Mouse (Mus musculus) MEL-GATA-1-ER (cell line): Measurements from ENCODE around the gene Nfam1.
A peak's percentile ranks its signal among the peaks of the same experiment; 100 is the strongest.

ENCODE experiments used
- DNase-seq: peaks from one replicate; pipeline ENCODE4 v3.0.0-alpha.2; 2012; ENCODE audit warnings: low read depth; ENCODE audit errors: extremely low read depth

Nfam1 gene

DNA sequence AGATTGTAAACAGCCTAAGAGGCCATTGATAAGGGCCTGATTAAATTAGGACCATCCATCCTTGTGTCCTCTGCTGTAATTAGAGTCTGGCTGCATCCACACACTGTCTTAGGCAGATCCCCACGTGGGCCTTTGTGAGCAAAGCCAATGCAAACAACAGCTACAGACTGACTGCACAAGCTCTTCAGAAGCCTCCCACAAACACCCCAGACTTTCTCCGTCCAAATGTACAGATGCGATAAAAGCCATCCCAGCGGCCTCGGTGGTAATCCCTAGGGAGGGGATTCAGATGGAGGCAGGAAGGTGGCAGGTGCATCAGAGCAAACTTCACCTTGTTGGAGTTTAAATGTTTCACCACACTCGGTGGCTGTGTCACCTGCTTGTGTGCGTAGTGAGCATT lies 37.9 kb downstream of the Nfam1 start:
- no peak for DNase-seq

DNA sequence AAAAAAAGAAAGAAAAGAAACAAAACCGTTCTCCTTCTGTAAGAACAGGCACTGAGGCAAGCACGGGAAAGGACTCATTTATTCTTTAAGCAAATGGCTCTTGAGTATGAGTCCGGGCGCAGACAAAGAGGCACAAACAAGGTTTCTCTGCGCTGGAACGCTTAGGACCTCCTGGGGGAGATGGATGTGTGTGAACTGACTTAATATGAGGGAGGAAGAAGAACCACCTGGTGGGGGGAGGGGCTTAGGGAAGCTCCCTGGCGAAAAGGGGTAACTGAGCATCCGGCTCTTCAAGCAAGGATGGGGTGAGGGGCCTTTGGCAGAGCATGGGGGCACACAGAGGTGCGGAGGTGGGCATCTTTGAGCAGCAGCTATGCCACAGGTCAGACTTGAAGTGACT lies 40.2 kb downstream of the Nfam1 start:
- DNase-seq, result no peak

DNA sequence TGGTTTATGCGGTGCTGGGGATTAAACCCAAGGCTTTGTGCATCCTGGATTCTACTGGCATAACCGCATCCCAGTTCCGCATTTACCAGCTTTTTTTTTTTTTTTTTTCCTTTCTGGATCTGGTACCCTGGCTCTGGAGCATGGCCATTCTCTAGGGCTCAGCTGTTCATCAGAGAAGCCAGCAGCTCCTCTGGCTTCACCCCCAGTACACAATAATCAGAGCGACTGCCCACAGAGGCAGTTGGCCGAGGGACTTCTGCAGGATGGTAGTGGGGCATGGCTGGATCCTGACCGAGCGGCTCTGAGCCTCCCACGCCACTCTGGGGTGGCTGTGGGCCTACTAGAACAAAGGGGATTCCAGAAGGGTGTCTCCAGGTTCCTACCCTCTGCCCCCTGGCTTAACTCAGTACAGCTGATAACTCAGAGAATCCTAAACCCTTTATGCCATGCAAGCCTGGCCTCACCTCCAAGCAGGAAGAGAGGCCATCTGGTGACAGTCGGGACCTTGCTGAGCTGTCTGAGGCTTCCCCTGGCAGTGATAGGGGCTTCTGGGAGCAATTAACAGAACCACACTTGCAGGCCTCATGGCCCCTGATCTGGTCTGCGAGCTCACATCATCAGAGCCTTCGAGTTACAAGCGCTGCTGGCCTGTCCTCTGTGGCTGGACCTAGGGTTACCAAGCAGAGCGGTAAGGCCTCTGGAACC lies 40.9 kb downstream of the Nfam1 start:
- no peak for DNase-seq

DNA sequence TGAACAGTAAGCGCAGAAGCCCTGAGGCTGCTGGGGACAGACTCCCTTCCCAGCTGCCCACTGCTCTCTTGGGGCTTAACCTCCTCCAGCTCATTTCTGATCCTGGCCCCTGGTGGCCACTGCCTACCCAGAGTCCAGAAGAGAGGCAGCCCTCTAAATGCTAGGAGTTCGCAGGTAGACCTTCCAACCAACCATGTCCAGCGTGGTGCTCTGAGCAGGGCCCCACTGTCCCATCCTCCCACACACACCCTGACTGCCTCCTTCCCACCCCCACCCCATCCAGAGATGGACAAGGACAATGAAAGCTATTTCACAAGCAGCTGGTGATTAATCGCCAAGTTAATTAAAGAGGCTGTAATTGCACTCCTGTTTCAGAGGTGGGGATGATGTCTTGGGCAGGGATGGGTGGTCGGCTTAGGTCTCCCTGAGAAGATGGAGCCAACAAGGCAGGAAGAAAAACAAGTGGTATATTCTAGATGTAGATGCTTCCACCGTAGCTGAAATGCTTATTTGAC lies 43.9 kb downstream of the Nfam1 start:
- no peak for DNase-seq

DNA sequence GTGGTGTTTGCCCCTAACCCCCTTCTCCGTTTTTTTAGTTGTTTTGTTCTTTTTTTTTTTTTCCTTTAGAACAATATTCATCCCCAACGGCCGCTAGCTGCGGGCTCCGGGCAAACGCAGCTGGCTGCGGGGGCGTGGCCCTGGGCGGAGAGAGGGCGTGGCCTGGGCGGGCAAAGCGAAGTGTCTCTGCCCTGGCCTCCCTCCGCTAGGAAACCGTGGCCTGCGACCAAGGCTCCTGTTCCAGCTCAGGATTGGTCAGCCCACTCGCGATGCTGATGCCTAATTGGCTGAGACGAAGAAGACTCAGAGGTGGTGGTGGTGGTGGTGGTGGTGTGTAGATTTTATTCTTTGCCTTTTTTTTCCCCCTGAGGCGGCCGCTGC lies 45.4 kb downstream of the Nfam1 start, which contains the start of gene Tcf20:
Gene Tcf20 (minus strand): TSS at position 141 of the 381 bp plus-strand sequence.
- DNase-seq, result peak; percentile 85

DNA sequence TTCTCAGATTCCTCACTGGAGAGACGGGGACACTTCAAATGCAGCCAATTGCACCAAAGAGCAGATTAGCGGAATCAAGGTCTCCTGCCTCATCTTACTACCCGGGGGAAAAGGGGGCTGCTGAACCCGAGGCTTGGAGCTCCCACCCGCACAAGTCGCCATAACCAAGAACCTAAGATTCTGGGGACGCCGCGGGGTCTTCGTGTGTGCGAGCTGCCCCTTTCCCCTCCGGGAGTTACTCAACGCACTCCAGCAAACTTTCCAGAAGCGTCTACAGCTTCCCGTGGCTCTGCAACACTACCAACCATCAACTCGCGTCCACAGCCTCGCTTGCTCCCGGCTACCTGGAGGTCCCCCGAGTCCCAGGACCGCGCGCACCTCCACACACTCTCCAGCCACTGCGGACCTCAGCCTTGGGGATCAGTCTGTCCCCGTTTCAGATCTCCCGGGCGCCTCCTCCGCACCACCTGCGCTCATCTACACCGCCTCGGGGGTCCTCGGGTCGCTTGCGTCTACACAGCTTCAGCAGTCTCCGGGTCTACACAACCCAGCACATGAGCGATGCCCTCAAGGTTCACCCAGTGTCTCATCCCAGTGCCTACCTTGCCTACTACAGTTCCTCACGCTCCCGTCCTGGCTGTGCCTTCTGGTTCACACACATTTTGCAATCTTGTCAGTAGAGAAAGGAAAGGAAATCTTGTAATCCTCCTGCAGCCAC lies 45.9 kb downstream of the Nfam1 start:
- DNase-seq, result peak; percentile 24

DNA sequence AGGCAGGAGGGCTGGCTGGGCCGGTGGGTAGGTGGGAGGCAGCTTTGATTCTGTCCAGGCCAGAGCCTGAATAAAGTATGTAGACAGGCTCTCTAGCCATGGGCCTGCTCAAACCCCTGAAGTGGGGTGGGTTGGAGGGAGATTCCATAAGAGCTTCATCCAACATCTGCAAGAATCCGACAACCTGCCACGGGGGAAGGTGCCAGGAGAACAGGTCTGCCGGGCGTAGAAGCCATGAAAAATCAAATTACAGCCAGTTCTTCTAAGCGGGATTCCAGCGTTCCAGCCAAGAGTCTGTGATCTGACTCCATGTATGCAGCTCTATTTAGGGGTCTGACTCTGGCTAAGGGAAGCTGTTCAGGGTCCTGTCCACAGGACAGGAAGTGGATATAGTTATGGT lies 48.5 kb downstream of the Nfam1 start:
- no peak for DNase-seq

DNA sequence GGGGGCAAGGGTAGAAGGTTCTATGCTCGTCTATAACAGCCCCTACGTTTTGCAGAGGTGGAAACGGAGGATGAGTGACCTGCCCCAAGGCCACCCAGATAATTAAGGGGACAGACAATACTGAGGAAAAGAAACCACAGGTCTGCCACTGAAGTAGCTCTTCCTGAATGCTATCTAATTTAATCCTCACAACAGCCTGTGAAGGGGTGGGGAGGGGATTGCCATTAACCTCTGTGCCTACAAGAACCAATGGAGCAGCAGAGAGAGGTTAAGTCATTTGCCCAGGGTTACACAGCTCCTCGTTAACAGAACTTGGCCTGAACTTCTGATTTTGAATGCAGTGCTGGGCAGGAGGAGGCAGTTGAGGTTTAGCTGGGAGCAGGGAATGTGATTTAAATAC lies 49.0 kb downstream of the Nfam1 start:
- no peak for DNase-seq

DNA sequence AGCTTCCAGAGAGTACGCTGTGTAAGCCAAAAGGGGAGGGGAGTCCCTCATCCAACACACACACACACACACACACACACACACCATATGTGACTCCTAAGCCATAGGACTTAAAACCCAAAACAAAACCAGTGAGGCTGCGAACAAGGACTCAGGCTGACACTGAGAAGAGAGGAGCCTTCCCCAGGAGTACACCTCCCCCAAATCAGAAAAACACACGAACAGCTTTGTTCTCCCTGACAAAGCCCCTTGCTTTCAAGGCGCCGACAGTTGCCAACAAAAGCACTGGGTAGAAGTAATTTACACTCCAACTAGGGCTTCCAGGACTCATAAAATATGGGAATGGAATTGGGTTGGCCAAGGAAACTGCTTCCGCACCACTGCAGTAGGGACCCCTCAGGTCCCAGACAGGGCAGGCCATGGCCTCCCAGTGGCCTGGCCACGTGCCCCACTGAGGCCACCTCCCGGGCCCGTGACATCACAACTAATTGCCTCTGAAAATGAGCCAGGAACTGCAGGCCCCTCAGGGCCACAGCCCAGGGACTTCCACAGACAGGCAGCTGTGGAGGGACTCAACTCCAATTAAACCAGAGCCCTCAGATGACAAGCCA lies 49.6 kb downstream of the Nfam1 start:
- DNase-seq, result no peak

DNA sequence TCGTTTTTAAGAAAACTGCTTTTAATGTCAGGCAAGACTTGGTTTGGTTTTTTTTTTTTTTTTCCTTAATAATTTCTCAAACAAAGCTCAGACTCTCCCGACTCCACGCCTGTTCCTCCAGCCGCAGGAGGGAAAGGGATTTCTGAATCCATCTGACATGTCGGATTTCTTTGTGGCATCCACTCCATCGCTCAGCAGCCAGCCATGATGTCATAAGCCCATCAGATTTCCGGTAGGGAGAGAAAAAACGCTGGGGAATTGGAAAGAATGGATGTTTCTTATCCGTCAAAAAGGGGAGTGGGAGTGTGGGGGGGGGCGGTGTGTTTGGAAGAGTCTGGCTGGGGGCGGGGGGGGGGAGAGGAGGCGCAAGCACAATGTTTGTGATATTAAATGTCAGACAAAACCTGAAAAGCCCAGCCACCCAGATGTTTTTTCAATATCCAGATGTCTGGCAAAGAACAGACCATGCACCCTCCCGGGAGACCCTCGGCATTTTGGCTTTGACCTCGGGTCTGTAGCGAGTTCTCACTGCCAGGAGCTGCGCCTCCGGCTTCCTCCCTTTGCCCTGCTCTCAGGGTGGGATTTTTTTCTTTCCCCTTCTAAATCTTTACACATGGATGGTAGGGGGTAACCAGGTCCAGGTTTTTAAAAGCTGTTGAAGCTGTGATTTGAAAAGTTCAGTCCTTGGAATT lies 50.2 kb downstream of the Nfam1 start:
- DNase-seq, result no peak

DNA sequence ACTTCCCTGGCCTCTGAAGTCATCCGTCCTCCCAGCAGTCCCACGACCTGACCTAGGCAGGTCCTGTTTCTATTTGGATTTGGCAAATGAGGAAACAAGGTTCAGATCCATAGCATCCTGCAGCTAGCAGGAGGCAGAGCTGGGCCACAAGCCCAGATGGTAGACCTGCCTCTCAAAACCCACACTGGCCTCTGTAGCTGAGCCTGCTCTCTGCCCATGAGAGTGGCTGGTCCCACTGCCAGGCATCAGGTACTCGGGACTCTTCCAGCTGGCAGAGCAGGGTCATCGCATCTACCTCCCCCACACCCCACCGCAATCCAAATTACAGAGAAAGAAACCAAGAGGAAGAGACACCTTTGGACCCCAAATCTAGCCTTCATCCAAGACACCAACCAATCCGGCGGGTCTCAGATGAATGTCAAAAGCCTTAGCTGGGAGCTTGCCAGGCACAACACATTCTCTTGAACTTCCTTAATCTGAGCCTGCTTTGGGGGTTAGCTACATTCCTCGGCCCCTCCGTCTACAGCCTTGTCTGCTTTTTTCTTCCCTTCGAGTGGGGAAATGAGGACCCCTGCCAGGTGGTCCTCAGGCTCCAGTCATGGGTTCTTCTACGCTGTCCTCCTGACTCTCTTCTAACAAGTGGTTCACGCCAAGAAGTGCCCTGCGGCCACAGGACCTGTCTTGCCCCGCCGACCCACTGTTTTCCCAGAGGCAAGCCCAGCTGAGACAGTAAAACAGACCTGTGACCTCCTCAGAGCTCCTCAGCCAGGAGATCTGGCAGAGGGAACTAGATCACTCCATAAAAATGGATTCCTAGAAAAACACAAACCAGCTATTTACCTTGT lies 51.2 kb downstream of the Nfam1 start:
- no peak for DNase-seq

DNA sequence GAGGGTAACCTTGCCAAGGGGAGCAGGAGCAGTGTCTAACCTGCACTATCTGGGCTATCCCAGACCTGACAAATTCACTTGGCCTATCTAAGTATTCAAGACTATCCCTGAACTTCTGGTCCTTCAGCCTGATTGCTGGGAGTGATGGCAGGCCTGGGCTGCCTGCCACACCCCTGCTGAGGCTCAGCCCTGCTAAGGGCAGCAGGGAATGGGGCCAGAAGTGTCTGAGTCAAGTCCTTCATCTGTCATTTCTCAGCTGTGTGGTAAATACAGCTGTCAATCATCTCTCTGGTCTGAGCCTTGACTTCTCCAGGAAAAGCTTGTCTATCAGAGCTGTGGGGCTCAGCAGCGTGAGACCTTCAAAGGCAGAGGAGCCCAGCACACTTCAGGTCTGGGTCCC lies 53.6 kb downstream of the Nfam1 start:
- no peak for DNase-seq

DNA sequence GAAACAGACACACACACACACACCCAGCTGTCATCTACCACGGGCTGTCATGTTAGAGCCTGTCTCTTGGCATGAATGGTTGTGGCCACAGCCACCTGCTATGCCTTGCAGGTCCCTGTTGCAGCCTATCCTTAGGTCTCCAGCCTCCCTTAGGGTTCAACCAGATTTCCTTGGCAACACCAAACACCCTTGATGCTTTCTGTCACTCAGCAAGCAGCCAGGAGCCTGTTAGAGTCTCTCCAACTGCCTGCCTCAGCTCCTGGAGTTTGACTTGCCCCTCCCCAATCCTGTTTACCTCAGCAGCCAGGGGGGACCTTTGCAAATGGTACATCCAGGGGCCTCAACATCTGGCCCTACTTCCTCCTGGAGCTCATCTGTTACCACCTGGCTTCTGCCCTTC lies 58.6 kb downstream of the Nfam1 start:
- DNase-seq, result no peak

DNA sequence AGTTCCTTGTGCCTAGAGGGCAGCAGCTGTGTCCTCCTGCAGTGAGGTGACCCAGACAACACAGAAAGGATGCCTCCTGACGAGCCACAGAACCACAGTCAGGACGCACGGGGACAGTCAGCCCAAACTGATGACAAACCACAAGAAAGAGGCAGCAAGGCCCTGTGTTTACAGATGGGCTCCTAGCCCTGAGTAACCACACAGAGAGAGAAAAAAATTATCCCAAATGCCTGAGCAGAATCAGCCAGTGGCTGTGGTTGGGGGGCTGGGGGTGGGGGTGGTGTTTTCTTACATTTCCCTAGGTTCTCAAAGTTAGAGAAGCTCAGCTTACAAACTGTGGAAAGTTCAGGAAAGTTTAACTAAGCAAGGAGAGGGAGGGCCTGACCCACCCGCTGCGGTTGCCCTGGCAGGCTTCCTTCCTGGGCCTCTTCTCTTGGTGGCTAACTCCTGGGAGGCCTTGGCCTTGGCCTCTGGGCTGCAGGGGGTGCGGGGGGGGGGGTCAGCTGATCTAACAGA lies 63.8 kb downstream of the Nfam1 start:
- DNase-seq, result no peak

DNA sequence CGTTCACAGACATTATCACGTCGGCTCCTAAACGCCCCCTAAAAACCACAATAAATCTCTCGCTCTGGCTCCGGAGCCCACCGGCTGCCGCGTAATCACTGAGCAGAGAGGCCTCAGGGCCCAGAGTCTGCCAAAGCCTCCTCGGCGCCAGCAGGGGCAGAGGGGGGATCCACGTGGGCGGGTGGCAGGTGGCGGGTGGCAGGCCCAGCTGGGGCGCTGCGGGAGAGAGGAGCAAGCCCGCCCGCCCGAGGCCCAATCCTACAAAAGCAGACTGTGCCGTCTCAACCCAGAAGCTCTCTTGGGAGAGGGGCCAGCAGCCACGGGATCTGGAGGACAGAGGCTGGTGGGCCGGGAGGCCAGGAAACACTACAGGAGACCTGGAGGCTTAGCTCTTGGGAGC lies 64.7 kb downstream of the Nfam1 start:
- DNase-seq, result no peak

DNA sequence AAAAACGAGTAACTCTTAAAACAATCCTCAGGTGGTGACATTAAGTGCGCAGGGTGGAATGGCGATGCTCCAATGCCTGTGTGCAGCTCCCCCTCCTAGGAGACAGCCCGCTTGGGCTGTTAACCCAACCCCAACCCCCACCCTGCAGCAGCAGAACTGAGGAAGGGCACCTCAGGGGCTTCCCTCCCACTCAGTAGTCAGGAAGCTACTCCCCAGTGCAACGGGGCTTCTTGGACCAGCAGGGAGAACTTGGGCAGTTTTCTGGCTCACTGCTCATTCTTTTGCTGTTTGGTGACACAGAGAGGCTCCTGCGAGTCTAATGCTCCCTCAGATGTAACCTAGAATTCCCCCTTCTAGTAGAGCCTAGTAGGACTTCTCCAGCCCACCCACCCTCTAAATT lies 65.2 kb downstream of the Nfam1 start:
- DNase-seq, result no peak

DNA sequence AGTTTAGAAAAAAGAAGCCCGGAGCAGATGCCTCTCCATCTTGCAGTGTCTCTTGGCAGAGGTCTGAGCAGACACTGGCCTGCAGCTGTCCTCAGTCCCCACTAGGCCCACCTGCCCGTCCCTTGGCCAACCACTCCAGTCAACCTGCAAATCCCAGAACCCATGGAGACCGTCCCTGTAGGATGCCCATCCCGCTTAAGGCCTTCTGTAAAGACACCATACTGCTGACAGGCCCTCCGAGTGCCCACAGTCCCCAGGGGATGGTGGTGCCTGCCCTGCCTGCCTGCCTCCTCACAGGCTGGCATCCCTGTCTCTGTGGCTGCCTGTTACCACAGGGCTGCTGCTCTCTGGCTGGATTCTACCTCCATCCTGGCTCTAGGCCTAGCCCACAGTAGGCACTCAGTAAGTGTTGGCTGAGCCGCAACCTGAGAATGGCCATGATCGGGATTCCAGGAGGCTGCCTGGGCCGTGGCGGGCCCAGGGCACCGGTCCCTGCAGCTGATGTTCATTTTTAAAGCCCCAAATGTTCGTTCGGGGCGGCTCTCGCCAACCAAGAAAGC lies 68.8 kb downstream of the Nfam1 start:
- DNase-seq, result no peak

DNA sequence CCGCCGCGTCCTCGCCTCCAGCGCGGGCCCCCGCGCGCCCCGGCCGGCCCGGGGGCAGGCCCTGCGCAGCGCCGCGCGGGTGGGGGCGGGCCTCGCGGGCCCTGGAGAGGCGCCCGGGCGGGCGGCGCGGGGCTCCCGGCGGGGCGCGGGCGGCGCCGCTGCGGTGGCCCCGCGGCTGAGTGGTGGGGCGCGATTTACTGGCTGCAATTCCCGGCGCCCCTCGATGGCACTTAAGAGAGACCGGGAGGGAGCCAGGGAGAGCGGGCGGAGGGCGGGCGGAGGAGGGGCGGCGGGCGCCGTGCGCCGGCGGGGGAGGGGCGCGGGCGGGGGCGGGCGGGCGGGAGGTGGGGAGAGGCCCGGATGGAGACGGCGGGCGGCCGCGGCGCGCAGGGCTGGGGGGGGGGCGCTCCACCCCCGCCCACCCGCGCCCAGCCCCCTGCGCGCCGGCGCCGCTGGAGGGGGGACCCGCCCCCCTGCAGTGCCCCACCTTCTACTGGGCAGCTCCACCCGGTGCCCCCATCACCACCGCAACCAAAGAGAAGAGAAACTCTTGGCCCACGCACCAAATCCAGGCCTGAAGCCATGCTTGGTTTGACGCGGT lies 69.5 kb downstream of the Nfam1 start:
- DNase-seq, result no peak

DNA sequence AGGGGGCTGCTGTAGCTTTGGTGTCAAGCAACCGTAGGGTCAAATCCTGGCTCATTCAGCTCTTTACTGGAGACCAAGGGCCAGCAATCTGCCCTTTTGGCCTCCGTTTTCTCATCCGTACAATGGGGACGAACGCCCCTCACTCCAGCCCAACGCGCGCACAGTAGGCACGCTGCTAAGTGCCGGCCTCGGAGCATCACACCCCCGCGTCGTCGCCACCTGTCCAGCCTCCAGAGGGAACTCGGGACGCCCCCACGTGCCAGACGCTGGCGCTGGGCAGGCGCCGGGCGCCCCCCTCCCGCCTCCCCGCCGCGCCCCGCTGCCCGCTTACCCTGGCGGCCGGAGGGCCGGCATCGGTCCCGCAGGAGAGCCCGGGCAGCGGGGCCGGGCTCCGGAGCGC lies 70.0 kb downstream of the Nfam1 start:
- DNase-seq, result no peak

DNA sequence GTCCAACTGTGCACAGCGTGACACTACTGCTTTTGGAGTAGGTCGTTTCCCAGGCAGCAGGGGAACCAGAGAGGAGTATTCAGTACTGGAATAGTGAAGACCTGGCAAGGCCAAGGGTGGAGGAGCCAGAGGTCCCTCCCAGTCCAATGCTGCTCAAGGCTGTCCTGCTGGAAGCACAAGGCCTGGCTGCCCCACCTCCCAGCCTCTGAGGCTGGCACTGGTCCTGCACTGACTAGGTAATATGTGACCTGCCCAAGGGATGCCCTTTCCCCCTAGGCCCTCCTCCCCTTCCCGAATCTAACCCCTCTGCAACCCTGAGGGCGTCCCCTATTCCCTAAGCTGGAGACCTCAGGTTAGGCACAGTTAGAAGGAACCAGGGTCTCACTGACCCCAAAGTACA lies 70.6 kb downstream of the Nfam1 start:
- no peak for DNase-seq
